Mouse (Mus musculus) embryonic fibroblast, embryonic 13.5 days (primary cell): Measurements from ENCODE around the gene Spaca6.

Experiments
- CTCF ChIP-seq: IDR thresholded peaks from 2 replicates; pipeline ENCODE4 v1.5.1; 2011; ENCODE audit warnings: mild to moderate bottlenecking, control low read depth, low read length, moderate library complexity, borderline replicate concordance; ENCODE audit not compliant: insufficient read depth
- POLR2A ChIP-seq: IDR thresholded peaks from 2 replicates; pipeline ENCODE4 v1.6.1; 2011; ENCODE audit warnings: low read depth, mild to moderate bottlenecking, control low read depth, low read length, moderate library complexity

GRCm38 (mm10) chr17:17836101-17836500 is 9.1 kb downstream of the Spaca6 start:
- TF ChIP-seq CTCF = no peak
- no peak for TF ChIP-seq POLR2A
